Mouse (Mus musculus): ENCODE data around the gene Syt7.

The Syt7 gene

DNA sequence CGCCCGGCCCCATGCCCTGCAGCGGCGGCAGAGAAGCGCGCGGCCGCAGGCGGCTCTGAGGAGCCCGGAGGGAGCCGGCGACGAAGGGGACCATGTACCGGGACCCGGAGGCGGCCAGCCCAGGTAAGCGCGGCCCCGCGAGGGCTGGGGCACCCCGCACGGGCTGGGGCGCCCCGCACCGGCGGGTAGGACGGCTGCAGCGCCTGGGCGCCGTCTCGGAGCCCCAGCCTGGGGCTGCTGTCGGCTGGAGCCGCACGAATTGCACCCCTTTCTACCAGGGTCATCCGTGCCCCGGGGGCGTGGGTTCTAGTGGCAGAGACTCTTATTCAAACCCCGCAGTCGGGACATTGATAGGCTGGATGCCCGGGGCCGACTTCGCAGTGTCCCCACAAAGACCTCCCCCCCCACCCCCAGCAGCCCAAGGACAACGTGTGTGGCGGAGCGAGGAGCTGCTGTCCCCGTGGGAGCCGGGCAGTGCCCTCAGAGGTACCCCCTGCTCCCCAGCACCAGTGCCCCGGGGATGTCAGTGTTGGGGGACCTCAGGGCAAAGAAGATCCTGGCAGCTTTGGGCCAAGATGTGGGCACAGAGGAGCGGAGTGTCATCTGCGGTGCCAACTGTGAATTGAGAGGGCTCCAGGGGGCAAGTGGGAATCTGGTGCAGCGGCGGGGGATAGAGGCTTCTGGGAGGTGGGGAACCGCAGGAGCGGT is 655 bp downstream of the Syt7 start:
- DNase-seq = peak; percentile 76

DNA sequence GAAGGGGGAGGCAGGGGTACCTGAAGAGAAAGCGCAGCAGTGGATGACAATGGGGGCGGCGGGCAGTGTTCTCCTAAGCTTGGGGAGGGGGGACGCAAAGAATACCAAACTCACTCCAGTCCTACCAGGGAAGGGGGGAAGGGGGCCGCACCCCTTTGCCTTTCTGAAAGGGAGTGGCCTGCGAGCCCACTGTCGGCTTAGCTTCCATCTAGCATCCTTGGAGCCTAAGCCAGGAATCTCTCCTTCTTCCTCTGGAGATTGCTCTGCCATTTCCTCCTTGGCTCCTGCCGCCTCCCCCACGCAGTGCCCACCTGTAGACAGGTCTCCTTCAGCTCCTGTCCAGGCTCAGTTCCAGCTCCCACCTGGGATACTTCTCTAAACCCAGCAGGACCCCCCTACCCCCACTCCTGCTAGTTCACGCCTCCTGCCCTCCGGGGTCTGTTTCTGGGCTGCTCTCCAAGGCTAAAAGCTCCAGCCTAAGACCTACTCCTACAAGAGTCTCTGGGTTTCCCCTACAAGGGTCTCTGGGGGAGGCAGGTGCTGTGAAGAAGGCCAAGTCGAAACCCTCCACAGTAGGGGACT is 1.3 kb downstream of the Syt7 start:
- peak; percentile 83 for DNase-seq

DNA sequence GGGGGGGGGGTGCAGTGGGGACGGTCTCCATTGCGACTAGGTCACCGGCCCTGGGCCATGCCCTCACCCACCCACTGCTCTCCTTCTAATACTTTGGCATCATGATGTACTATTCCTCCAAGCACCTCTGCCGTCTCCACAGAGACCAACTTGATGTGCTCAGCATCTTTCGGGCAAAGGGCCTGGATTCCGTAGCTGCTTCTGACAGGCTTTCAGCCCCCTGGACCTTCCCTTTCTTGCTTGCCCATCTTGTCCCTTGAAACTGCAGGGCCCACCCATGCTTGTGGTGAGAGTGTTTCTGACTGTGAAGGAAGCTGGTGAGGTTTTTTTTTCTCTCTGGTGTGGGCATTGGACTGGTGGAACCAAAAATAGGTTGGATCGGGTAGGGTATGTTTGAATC is 2.1 kb downstream of the Syt7 start:
- DNase-seq = peak; percentile 54

DNA sequence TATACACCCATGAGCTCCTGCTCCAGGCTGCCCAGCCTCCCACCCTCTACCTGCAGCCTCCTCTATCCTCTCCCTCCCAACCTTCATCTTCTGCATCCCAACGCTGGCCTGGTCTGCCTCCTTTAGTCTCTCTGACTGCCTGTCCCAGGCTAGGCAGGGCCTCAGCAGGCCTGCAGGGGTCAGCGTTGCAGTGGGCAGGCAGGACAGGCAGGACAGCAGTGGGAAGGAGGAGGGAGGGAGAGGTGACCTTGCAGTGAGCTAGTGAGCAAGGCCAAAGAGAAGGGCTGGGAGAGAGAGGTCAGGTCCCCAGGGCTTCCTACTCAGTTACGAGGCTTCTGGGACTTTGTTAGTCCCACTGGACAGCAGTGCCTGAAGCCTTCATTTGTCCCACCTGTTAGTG is 3.1 kb downstream of the Syt7 start:
- DNase-seq = peak; percentile 82

DNA sequence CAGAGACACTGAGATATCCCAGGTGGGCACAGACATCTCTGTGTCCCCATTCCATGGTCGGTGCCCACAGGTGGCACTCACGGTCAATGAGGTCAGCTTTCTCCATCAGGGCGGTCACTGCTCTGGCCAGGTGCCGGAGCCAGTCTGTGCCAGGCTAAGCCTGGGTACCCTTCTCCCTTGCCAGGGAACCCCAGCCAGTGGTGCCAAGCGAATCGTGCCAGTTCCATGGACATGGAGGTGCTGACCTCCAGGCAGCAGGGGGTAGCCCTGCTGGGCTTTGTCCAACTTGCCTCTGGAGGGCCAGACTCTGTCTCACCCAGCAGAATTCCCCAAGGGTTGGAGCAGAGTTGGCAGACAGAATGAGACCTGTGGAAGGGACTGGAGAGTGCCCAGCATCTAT is 4.6 kb downstream of the Syt7 start:
- peak; percentile 80 for DNase-seq

DNA sequence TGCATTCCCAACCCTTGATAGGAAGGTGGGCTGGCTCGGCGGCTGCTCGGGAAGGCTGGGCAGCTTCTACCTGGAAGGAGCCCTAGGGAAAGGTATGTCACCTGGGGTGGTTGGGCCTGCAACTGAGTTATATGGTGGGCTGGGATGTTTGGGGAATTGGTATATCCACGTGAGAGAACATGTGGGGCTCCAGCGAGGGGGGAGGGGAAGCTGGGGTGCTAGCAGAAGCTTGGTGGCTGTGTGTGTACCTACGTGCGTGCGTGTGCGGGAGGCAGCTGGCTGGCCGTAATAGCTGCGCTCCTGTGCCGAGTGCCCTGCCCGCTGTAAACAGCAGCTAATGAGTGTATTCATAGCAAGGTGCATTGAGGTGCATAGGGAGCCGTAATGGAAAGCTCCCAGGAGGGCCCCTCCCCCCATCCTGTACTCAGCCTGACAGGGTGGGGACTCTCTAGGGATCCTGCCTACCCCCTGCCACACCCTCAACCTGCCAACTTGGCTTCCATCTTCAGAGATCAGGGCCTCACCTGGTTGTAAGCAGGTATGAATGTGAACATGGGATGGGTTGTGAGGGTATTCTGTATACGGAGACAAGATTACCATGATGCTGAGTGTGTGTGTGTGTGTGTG is 5.1 kb downstream of the Syt7 start:
- DNase-seq = peak; percentile 55

DNA sequence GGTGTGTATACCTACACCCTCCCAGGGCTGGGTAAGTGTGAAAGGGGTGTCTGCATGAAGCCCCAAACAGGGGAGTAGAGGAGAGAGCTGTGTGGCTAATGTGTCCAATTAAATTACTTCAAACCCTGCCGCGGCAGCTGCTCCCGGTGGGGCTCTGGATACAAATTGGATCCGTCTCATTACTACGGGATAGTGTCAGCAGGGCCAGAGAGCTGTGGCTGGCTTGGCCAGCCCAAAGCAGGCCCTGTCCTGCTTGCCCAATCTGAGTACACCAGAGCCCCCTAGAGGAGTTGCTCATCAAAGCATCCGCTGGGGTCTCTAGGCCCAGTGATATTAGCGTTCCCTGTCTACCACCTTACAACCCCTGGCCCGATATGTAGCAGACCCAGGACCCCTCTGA is 6.3 kb downstream of the Syt7 start:
- peak; percentile 67 for DNase-seq

DNA sequence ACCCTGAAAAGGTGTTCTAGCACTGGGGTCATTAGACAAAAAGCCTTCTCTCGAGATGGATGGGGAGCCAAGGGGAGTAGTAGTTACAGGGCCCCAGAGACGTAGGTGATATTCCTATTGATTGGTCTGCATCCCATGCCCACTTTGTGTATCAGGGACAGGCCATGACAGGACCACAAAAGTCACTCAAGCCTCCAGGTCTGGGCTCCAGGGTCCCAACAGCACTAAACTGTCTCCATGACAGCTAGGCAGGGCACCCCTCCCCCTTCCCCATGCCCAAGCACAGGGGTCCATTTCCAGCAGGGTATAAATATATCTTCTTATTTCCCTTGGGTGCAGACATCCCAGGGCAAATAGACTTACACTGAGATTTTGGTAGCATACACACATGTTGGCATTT is 8.1 kb downstream of the Syt7 start:
- peak; percentile 51 for DNase-seq

DNA sequence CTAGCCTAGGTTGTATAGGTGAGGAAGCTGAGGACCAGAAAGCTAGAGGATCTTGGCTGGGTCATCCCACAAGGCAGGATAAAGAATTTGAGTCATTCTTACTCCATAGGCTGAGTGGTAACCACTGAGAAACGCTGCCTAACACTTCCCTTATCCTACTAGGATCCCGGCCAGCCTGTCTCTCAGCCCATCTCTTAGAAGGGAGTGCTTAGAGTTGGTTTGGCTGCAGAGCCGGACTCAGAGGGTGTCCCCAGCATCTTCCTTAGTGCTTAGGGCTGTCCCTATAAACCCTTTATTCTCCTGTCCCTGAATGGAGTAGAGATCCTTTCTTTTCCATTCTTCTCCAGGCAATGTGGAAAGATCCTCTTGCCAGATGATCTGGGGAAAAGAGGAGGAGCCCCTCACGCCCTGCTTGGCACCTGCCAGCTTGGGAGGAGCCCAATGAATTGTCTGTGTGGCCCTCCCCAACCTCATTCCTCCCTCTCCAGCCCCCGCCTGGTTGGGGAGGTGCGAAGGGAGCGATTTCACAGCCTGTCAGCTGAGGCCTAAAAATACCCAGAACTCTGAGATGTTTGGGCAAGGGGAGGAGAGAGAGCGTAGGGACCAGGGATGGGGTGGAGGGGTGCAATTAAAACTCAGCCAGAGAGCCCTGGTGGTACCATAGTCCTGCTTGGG is 8.7 kb downstream of the Syt7 start:
- peak; percentile 72 for DNase-seq

DNA sequence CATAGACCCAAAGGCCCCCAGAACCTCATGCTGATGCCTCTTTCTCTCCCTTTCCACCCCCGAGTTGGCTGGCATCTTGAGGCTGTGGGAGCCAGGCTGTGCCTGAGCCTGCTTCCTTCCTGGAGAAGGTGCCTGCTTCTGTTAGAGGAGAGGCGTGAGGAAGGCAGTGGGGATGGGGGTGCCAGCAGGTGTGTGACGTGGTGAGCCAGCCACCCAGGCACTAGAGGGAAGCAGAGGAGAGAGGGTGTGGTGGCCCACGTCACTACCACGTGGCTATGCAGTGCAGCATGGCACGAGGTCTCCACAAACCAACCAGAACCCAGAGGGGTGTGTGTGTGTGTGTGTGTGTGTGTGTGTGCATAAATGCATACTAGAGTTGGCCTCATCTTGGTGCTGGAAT is 9.4 kb downstream of the Syt7 start:
- DNase-seq = peak; percentile 67

DNA sequence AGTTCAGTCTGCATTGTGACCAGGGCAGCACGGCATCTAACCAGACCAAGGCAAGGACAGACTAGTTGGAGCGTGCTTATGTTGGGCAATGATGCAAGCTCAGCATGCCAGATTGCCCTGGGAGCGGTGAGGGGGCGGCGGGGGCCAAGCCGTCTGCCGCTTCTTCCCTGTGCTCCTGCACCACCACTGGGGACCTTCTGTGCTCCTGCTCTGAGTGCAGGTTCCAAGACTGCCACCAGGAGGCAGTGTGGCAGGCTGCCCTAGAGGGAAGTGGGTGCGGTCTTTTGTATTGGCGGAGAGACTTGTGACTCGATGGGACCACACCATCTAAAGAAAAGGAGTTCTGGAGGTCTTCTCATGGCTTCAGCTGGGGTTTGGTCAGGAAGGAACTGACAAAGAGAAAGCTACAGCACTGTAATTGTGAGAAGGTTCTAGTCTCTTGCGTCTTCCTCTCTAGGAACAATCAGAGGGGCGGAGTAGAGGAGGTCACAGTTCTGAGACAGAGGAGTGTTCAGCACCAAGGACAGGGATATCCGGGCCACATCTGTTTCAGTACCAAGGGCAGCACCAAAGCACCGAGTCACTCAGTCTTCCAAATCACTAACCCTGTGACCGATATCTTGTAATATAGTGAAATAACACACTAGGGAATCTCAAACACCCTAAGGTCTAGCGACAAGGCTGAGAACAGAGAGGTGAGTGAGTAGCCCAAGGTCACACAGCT is 14.0 kb downstream of the Syt7 start:
- peak; percentile 90 for DNase-seq

DNA sequence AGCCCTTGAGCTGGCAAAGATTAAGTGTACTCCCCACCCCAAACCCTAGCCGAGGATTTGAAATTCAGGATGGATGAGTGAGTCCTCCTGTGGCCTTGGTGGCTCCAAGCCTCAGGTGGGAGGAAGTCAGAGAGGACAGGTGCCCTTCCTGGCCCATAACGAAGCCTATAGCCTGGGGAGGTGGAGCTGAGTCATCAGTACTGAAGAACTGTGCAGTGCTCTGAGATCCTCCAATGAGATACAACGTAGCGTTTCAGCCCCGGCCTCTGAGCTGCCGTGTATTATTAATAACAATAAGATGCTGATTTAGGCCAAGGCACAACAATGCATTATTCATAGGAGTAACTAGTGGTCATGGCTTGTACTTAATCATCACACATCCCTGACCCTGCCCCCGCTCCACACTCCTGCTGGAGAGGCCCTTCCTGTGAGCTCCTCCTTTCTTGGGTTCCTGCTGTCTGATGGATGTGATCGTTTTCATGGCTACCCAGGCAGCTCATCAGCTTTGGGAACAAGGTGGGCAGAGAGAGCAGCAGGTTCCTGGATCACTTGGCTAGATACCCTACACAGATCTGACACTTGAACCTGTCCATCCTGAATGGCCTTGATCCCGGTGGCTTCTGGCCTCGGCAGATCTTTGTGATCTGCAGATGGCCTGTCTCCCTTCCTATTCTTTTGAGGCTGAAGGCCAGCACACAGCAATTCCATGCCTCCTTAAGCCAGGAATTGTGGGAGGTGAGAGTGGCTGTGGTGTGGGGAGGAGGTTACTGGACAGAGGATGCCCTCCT is 14.9 kb downstream of the Syt7 start:
- DNase-seq = no peak

DNA sequence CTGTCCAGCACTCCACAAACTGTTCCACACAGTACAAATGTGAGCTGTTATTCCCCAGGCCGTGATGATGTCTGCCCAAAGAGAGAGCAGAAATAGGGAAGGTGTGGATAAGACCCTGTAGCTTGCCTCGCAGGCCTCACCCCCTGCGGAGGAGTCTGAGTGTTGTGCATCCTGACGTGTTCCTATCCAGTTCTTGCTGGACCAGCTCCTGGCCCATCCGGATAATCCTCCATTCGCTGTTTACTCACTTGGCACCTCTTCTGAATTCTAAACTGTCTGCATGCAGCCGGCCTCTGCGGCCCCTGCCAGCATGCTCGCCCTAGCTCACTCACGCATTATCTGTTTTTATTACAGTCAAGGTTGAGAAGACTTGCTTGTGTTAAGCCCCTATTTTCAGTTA is 15.5 kb downstream of the Syt7 start:
- peak; percentile 78 for DNase-seq

DNA sequence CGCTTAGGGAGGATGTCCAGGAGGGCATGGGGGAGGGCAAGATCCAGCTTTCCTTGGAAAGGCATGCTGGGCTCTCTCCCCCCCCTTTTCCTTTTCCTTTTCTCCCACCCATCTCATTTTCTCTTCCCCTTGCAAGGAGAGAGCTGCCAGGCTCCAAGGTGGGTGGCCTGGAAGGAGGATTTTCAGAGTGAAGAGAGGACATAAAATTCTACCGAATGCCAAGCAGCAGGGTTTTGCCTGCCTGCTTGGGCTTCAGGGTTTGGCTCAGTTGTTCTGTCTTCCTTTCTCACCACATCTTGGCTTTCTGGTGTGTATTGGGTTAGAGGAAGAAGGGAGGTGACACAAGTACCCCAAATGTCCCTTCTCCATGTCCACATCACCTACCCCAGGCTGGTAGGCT is 16.0 kb downstream of the Syt7 start:
- DNase-seq = no peak

DNA sequence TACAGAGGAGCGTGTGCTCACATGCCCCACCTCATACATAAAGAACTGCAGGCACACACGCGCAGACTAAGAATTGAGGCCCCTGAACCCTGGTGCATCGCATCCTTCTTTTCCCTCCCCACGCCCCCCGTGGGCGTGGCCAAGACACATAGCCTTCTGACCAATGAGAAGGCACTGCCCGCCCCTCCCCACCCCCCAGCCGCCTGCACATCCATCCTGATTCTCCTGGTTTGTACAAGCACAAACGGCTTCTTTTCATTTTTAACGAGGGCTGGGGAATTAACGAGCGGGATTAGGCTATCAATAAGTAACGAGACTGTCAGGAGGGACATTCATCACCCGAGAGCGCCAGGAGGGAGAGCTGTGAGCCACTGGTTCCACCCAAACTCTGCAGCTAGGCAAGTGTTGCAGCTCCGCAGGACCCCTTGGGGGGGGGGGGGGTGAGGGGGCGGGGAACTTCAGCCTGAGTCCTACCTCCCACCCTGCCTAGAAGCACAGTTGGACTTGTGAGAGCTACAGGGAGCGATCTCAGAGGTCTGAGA is 24.9 kb downstream of the Syt7 start:
- no peak for DNase-seq

DNA sequence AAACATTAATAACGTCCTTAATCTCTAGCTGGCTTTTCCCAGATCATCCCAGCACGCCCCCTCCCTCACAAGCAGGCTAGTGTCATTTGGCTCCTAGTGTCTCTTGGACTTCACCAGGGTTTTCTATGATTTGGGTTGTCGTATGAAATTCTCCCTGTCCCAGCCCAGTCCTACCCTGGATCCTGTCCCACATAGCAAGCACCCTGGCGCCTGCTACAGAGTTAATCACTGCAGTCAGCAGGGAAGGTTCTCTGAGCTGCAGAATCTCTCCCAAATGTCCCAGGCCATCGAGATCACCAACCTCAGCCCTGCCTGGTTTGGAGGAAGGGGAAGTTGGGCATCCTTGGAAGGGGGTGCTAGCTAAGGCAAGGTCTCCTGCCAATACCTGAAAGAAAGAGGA is 26.6 kb downstream of the Syt7 start:
- DNase-seq = no peak

DNA sequence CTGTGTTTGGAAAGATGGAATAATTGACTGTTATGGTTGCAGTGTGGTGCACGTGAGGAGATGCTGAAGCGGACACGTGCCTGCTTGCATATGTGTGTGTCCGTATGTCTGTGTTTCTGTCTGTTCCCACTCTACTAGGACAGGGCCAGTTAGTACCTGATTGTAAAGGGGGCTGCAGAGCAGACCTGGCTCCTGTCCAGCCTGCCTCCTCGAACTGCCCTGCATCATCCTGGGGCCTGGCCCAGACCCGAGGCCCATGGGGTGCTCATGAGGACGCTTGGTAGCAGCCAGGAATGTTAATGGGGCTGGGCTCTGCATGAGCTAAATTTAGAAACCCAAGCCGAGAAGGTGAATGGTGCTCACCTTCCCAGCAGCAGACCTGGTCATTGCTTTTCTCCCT is 28.0 kb downstream of the Syt7 start:
- DNase-seq = peak; percentile 88

DNA sequence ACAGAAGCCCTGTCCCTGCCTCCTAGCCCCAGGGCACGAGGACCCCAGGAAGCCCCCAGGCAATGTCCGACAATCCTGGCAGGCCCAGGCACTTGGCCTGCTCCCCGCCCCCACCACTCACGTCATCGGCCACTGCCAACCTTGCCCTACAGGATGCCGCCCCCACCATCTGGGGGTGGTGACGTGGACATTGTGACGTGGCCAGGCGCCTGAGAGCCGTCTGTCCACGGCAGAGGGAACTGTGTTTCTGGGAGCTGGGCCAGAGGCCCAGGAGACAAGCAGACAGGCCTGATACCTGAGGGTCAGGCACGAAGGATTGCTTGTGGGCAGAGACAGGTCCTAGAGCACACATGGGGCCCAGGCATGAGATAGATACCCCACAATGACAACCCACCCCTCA is 28.5 kb downstream of the Syt7 start:
- DNase-seq = peak; percentile 98

DNA sequence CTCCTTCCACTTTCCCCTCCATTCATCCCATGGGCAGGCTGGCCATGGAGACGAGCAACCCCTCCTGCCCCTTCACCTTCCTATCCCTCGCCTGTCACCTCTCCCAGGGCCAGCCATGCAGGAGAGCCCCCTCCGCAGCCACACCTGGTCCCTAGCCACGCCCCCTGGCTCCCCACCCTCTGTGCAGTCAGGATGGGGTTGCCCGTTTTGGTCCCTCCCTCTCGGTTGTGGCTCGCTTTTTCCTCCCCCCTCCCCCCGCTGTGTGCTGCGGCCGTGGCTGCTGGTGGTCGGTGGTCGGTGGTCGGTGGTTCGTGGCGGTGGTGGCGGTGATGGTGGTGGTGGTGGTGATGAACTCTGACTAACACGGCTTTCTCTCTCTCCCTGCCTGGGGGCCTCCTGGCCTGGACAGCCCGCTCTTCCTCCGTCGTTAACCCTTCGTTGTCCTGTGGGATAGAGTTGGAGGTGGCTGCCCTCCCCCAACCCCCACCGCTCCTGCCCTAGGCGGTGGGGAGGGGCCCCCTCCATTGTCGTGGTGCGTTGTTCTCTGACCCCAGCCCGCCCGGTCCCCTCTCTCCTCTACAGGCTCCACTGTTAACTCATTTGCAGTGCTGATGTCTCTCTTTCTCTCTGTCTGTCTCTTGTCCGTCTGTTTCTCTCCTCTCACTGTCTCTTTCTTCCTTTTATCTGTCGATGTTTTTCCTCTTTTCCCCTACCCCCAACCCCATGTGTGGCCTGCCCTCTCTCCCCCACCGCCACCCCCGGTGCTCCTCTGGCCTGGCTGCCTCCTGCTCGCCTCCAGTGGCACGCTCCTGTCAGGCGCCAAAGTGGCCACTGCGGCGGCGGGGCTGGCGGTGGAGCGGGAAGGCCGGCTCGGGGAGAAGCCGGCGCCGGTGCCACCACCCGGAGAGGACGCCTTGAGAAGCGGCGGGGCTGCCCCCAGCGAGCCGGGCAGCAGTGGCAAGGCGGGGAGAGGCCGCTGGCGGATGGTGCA is 33.4 kb downstream of the Syt7 start:
- DNase-seq = no peak

DNA sequence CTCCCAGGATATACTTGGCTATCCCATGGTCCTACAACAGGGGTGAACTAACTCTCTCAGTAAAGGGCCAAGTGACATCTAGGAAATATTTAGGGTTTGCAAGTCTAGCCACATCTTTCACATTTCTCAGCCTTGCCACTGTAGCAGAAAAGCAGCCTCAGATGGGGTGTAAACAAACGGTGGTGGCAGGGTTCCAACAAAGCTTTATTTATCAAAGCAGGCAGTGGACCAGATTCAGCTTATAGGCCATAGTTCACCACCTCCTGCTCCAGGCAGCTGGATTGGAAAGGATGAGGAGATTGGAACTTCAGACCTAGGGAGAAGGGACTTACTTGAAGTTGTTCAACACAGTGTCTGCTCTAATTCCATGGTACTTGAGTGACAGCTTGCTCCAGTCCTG is 35.9 kb downstream of the Syt7 start:
- DNase-seq = no peak
